Mouse (Mus musculus) splenic B cell, adult 2 months (primary cell): ENCODE measurements at regions not wholly inside any gene's neighbourhood (a gene's known extent, or its start where the extent isn't known, plus 50 kb on each side); places are given as distances from the start of the nearest gene placed in this dataset.

ENCODE experiments used
- DNase-seq: peaks from one replicate; pipeline ENCODE4 v3.0.0-alpha.2; 2011; ENCODE audit warnings: low read depth, low spot score
- H3K27me3 ChIP-seq: 2 replicates; pipeline ENCODE4 v1.6.1; 2012; ENCODE audit warnings: mild to moderate bottlenecking, low read length, moderate library complexity, mixed read lengths; ENCODE audit not compliant: control insufficient read depth, poor library complexity, insufficient read depth, severe bottlenecking
- H3K36me3 ChIP-seq: 2 replicates; pipeline ENCODE4 v1.6.1; 2012; ENCODE audit warnings: mild to moderate bottlenecking, low read length, moderate library complexity, mixed read lengths; ENCODE audit not compliant: control insufficient read depth, poor library complexity, insufficient read depth, severe bottlenecking

GRCm38 (mm10) chr1:43633246-43633645, 97.2 kb upstream of the 1500015O10Rik start:
- H3K36me3 ChIP-seq = no peaks in the 10 kb centered on the region
- no peak for DNase-seq
- no peaks in the 10 kb centered on the region for H3K27me3 ChIP-seq

GRCm38 (mm10) chr1:43635718-43636117, 94.7 kb upstream of the 1500015O10Rik start:
- no peaks in the 10 kb centered on the region for H3K27me3 ChIP-seq
- no peaks in the 10 kb centered on the region for H3K36me3 ChIP-seq
- DNase-seq = peak; percentile 42

- no peak for DNase-seq
- H3K36me3 ChIP-seq = no peaks in the 10 kb centered on the region
- H3K27me3 ChIP-seq = no peaks in the 10 kb centered on the region
Measured at GRCm38 (mm10) chr1:43637956-43638355, 92.4 kb upstream of the 1500015O10Rik start.

- no peak for DNase-seq
- Histone ChIP-seq H3K27me3 (no peaks in the 10 kb centered on the region), H3K36me3 (no peaks in the 10 kb centered on the region)
Measured at GRCm38 (mm10) chr1:43672031-43672430, 58.4 kb upstream of the 1500015O10Rik start.
